Comparison of ENCODE assay signal across 8 mouse cellular contexts in genomic region chr3:133543101-133544020, GRCm38 (mm10). TPM values are rescaled to one million over a fixed set of nuclear protein-coding genes. Genes with fewer than 3 reads are reported as not detected.
DNase-seq lines count a peak whose midpoint lies in the region; ATAC-seq and TF ChIP-seq lines count a peak whose summit lies in the region.

No protein-coding gene starts in this region.

- peak overlapping the region; percentile 90 for H3K9ac ChIP-seq in intestine, postnatal 0 days (ENCODE audit: low read depth, low read length)
- peak overlapping the region; percentile 74 for H3K9ac ChIP-seq in limb, embryonic 15.5 days
- peak overlapping the region; percentile 72 for H3K9ac ChIP-seq in midbrain, postnatal 0 days (replicated peaks; ENCODE audit: low read length, poor library complexity, severe bottlenecking)

- peak overlapping the region; percentile 72 for H3K4me3 ChIP-seq in intestine, postnatal 0 days (ENCODE audit: low read depth, low read length)
- peak overlapping the region; percentile 79 for H3K4me3 ChIP-seq in limb, embryonic 15.5 days
- peak overlapping the region; percentile 79 for H3K4me3 ChIP-seq in midbrain, postnatal 0 days (ENCODE audit: low read depth, low read length)

- peak overlapping the region; percentile 90 for H3K27ac ChIP-seq in intestine, postnatal 0 days (ENCODE audit: low read depth, low read length)
- H3K27ac ChIP-seq in limb, embryonic 15.5 days: peak overlapping the region; percentile 98
- peak overlapping the region; percentile 90 for H3K27ac ChIP-seq in midbrain, postnatal 0 days (ENCODE audit: low read depth, low read length)

- WGBS in intestine, postnatal 0 days: under 1% methylated on average over 21 of the region's 21 CpGs
- under 1% methylated on average over 21 of the region's 21 CpGs for WGBS in limb, embryonic 15.5 days
- WGBS in midbrain, postnatal 0 days: under 1% methylated on average over 21 of the region's 21 CpGs

- ATAC-seq in intestine, postnatal 0 days: no peak
- ATAC-seq in limb, embryonic 15.5 days (ENCODE audit: insufficient number of reproducible peaks, low FRiP score, low TSS enrichment, low read depth): no peak
- no peak for ATAC-seq in midbrain, postnatal 0 days (ENCODE audit: low FRiP score)

- no peaks in the 10 kb centered on the region for H3K9me3 ChIP-seq in intestine, postnatal 0 days (ENCODE audit: control insufficient read depth)
- no peaks in the 10 kb centered on the region for H3K9me3 ChIP-seq in limb, embryonic 15.5 days
- no peaks in the 10 kb centered on the region for H3K9me3 ChIP-seq in midbrain, postnatal 0 days (ENCODE audit: low read length)

- H3K4me1 ChIP-seq in intestine, postnatal 0 days (replicated peaks; ENCODE audit: control insufficient read depth, insufficient read depth, low read length): no peaks in the 10 kb centered on the region; the same call in none of the 2 replicates
- H3K4me1 ChIP-seq in limb, embryonic 15.5 days: peaks cover 12% of the 10 kb centered on the region; the same call in 1 of the 2 replicates
- H3K4me1 ChIP-seq in midbrain, postnatal 0 days (ENCODE audit: insufficient read depth, low read length): peaks cover 3% of the 10 kb centered on the region; the same call in 1 of the 2 replicates

- H3K4me2 ChIP-seq in intestine, postnatal 0 days (replicated peaks; ENCODE audit: low read depth): peak overlapping the region; percentile 96
- peak overlapping the region; percentile 67 for H3K4me2 ChIP-seq in limb, embryonic 15.5 days
- H3K4me2 ChIP-seq in midbrain, postnatal 0 days (ENCODE audit: low read depth, low read length, poor library complexity, severe bottlenecking): peak overlapping the region; percentile 71

- H3K27me3 ChIP-seq in intestine, postnatal 0 days (replicated peaks; ENCODE audit: control insufficient read depth, insufficient read depth, low read length): no peaks in the 10 kb centered on the region
- H3K27me3 ChIP-seq in limb, embryonic 15.5 days: no peaks in the 10 kb centered on the region
- no peaks in the 10 kb centered on the region for H3K27me3 ChIP-seq in midbrain, postnatal 0 days (ENCODE audit: insufficient read depth, low read length)

- H3K36me3 ChIP-seq in intestine, postnatal 0 days (ENCODE audit: control insufficient read depth, insufficient read depth): no peaks in the 10 kb centered on the region
- peaks cover 4% of the 10 kb centered on the region for H3K36me3 ChIP-seq in limb, embryonic 15.5 days
- H3K36me3 ChIP-seq in midbrain, postnatal 0 days (ENCODE audit: insufficient read depth, low read length): 0 out of 2 replicates have a peak, but pooled peaks cover 4% of the 10 kb centered on the region

- DNase-seq in left cerebral cortex, adult 18-20 months (ENCODE audit: low spot score in 2 of 2): peak; percentile 31 to 54
- no peak for DNase-seq in left cerebral cortex, adult 11 months (ENCODE audit: low spot score)
- DNase-seq in cerebellum, adult 18-20 months: peak; percentile 24 to 29
- DNase-seq in forelimb bud, embryonic 11.5 days (ENCODE audit: low read depth, low spot score): peak; percentile 55
- DNase-seq in midbrain, postnatal 0 days (ENCODE audit: low spot score): peak; percentile 51
- DNase-seq in thymus, adult 18-20 months: peak; percentile 14 to 17

- TF ChIP-seq CTCF in intestine, postnatal 0 days (IDR thresholded peaks at IDR 0.05; ENCODE audit: low read depth): no peak
- TF ChIP-seq CTCF in midbrain, postnatal 0 days (IDR thresholded peaks at IDR 0.05): no peak

RNA-seq across cellular contexts. Expression of gene Tet2, which starts 1.6 kb away (rescaled TPM):
- total RNA-seq in left cerebral cortex, adult 18-20 months (2021): 10 to 100 TPM; 42.2 to 46.5 TPM
- polyA plus RNA-seq in intestine, postnatal 0 days (2015; fragmentation: Nextera tagmentation; extraction: Ambion mirVana): 9.6 and 10.0 TPM in 2 replicates
- polyA plus RNA-seq in limb, embryonic 15.5 days (2015; fragmentation: Nextera tagmentation; extraction: Ambion mirVana): 15.8 and 16.2 TPM in 2 replicates
- total RNA-seq in midbrain, postnatal 0 days (2014; rRNA removed): 46.5 and 49.1 TPM in 2 replicates
- 12.6 and 17.2 TPM in 2 replicates for polyA plus RNA-seq in midbrain, postnatal 0 days (2015; fragmentation: Nextera tagmentation; extraction: Ambion mirVana)
